Mouse (Mus musculus): Measurements from ENCODE around the gene Slco4a1.

Slco4a1 gene

DNA sequence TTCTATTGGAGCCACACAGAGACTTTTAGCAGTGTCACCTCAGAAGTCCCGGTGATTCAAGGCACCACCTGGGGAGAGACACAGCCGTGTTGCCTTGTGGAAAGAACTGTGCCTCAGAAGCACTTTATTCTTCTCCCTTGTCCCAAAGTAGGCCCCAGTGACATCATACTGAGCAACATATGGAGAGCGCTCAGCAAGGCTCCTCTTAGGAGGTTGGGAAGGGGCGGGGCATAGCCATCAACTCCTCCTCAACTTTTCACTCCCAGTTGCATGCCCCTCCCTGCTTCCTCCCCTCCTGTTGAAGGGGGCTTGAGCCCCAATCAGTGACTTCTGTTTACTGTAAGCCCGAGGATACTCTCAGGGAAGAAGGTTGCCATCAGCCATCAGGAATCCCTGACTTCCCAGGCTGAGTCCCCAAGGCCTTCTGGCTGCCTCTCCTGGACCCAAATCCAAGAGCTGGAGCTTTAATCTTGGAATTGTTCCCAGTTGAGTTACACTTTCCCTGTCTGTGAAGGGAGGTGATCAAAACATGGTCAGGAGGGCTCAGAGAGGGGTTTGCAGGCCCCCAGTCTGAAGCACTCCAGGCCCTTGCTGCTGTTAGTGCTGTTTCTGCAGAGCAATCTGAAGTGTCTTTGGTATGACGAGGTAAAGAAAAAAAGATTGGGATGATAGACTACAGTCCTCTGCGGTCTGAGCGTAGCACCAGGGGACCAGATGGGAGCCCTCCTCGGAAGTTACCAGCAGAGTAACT is 45.3 kb downstream of the Slco4a1 start:
- DNase-seq (ENCODE audit: low spot score in 2 of 2): no peak

DNA sequence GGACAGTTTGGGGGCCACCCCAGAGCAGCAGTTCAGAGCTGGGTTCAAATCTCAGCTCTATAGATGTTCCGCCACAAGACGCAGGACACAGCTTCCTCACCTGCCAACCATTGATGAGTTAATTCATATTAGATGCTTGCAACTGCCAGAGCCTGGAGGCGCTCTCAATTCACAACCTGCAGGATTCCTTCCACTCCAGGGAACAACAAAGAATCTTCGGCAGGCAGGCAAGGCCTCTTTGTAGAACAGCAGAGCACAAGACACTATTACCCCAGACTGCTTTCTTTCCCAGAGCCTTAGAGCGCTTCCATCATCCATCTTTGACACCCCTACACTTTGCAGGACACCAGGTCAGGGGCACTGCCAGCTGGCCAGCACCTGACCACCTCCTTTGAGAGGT is 50.2 kb downstream of the Slco4a1 start:
- DNase-seq (ENCODE audit: low spot score in 2 of 2): no peak

DNA sequence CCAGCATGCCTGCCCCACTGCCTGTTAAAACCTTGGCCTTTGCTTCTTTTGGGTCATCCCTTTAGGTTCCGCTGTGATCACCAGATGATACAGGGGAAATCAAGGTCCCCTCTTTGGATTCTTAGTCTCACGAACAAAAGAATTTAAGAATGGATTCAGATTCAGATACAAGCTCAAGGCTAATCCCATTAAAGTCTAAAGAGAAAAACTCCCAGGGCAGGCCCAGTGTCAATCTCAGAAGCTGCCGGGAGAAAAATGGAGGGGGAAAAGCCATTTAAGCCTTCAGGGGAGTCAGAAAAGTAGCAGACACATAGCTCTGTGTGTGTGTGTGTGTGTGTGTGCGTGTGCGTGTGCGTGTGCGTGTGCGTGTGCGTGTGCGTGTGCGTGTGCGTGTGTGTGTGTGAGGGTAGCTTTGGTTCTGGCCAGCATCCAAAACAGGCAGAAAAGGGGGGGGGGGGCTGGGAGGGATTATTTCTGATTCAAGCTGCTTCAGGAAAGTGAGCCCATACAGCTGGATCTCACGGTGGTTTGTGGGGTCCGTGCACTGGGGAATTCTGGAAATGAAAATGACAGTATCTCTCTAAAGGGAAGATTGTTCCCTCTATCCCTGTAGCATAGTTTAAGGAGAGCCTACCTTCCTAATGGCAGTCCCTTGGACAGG is 52.5 kb downstream of the Slco4a1 start:
- no peak for DNase-seq (ENCODE audit: low spot score in 2 of 2)

DNA sequence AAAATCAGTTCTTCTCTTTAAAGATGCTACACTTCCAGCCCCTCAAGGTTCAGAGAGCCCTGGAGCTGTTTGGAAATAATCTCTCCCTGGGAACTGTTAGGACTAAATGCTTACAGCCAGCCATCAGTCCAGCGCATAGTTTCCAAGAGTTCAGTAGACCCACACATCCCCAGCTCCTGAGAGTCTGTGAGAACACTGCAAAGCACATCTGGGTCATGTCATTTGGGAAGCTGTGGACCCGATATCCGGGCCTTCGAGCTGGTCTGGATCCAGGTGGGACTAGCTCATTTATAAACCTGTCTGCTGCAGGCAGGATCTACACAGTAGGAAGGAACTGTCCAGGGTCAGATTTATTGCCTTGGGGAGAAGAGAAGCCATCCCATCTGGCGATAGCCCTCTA is 54.8 kb downstream of the Slco4a1 start:
- no peak for DNase-seq (ENCODE audit: low spot score in 2 of 2)

DNA sequence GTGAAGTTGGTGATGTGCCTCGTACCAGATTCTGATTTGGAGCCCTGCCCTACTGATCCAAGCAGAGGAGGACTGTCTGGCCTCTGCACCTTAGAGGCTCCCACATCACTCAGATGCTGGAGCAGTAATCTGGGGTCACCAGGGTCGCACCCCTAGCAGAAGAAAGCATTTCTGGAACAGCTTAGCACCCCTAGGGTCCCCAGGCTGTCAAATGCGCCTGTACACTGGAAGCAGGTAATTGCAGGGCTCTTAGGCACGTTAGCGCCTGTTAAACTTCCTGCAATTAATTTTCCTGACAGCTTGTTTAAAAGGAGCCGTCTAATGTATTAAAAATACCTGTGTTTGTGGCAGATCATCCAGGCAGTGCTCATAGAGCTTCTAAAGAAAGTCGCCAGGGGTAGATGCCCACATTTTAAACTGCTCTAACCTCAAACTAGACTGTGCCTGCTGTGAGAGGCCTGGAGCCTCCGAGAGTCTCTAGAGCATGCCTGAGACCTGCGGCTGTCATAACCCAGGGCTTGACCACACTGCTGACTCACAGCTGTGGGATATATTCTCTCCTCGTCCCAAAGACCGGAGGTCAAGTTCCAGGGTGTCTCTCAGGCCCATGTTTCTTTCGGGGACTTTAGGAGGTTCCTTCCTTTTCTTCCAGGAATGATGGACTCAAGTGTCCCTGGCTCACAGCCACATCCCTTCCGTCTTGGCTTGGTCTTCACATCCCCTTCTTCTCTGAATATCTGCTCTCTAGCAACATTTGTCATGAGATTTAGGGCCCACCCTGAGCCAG is 56.0 kb downstream of the Slco4a1 start:
- no peak for DNase-seq (ENCODE audit: low spot score in 2 of 2)

DNA sequence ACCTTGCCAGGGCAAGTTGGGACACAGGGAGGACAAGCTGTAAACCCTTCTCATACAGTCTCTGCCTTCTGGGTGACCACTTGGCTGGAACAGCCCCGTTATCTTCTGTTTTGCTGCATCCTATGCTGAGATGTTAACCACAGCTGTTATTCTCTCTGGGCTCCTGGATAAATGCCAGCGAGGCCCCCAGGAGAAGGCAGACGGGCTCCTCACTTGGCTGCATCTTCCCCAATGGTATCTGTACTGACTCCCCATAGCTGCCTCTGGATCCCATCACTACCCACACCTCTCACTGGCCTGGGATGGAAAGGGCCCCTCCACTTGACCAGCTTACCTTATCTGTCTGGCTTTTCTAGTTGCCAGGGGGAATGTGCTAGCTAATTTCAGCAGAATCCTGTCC is 57.0 kb downstream of the Slco4a1 start:
- DNase-seq (ENCODE audit: low spot score in 2 of 2): no peak

DNA sequence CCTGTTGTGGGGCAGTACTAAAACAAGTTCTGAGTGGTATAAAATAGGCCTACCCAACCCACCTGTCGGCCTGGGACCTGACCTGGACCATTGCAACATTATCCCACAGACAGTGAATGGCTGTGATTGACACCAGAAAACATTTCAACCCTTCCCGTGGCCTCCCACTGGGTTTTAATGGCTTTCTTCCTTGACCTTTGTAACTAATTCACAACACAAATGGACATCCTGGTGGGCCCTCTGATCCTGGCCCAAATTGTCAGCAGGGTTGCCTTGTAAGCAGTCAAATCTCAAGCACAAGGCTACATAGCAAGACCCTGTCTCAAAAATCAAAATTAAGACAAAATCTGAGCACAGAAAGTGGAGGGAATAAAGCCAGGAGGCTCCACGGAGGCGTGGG is 57.8 kb downstream of the Slco4a1 start:
- no peak for DNase-seq (ENCODE audit: low spot score in 2 of 2)

DNA sequence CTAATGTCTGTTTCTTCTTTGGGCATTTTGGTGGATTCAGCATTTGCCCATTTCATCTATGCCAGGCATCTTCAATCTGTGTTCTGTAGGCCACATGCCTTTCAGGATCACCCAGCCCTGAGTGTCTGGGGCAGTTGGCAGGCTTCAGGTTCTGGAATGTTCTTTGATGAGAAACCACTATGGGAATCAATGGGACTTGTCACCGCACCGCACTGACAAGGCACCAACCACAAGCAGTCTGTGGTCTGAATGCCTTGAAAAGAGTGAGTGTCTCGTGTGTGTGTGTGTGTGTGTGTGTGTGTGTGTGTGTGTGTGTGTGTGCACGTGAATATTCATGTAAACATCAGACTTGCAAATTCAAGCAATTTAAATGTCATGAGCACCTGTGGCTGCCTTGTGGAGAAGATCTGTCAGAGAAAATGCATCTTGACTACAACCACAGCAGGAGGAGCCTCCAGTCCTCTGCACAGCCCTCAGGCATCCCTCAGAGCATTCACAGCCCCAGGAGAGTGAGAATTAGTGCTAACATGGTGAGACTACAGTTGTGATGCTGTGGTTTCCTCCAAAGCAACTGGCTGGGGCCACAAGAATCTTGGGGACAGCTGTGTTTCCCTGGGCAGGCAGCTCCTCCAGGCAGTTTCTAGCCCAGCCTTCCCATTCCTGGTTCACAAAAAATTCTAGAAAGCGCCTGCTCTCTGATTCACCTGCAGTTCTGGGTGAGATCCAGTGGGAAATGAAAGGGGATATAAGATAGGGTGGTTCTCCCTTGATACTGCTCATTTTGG is 65.6 kb downstream of the Slco4a1 start:
- no peak for DNase-seq (ENCODE audit: low spot score in 2 of 2)

DNA sequence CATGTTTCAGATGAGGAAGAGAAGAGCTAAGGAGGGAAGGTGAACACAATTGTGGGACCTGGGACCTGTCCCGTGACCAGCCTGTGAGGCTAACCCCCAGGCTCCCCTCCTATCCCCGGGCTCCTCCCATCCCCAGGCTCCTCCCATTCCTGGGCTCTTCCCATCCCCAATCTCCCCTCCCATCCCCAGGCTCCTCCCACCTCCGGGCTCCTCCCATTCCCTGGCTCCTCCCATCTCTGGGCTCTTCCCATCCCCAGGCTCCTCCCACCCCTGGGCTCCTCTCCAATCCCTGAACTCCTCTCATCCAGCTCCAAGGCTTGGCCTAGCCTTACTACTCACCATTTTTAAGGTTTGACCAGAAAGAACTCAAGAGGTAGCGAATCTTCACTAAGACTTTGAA is 66.8 kb downstream of the Slco4a1 start:
- no peak for DNase-seq (ENCODE audit: low spot score in 2 of 2)

Measured in spleen, postnatal 4 days (tissue).